Mouse (Mus musculus) ES-E14 (cell line): ENCODE data around the gene Utrn.

ENCODE experiments used
- CHD2 ChIP-seq: IDR thresholded peaks from 2 replicates; pipeline ENCODE4 v1.6.1; 2014; ENCODE audit warnings: mild to moderate bottlenecking, low read depth, low read length, inconsistent platforms
- HCFC1 ChIP-seq: IDR thresholded peaks from 2 replicates; pipeline ENCODE4 v1.6.1; 2012; ENCODE audit warnings: low read length, inconsistent platforms, borderline replicate concordance; ENCODE audit not compliant: insufficient read depth
- MAFK ChIP-seq: IDR thresholded peaks from 2 replicates; pipeline ENCODE4 v1.6.1; 2014; ENCODE audit warnings: mild to moderate bottlenecking, low read depth, low read length, inconsistent platforms; ENCODE audit not compliant: insufficient read depth
- ZC3H11A ChIP-seq: IDR thresholded peaks from 2 replicates; pipeline ENCODE4 v1.6.1; 2012; ENCODE audit warnings: low read depth, mild to moderate bottlenecking, inconsistent platforms, low read length, borderline replicate concordance
- ZNF384 ChIP-seq: IDR thresholded peaks from 2 replicates; pipeline ENCODE4 v1.6.1; 2012; ENCODE audit warnings: low read depth, low read length, inconsistent platforms

GRCm38 (mm10) chr10:12673309-12673708, 195.9 kb downstream of the Utrn start:
- TF ChIP-seq ZC3H11A (no peak), HCFC1 (no peak), ZNF384 (no peak), CHD2 (no peak), MAFK (no peak)
